Mouse (Mus musculus) thymus, adult 2 months (tissue): Measurements from ENCODE around the gene Hip1. TPM values are rescaled to one million over a fixed set of nuclear protein-coding genes. Genes with fewer than 3 reads are reported as not detected.

Experiments
- DNase-seq: peaks from one replicate; pipeline ENCODE4 v3.0.0; 2021
- H3K27ac ChIP-seq: fragments of 200-500 bp; 2 replicates; pipeline ENCODE4 v1.5.1; 2012; ENCODE audit warnings: low read length, control low read depth; ENCODE audit not compliant: control insufficient read depth, insufficient read depth
- H3K27me3 ChIP-seq: fragments of 200-500 bp; 2 replicates; pipeline ENCODE4 v1.6.1; 2012; ENCODE audit warnings: mild to moderate bottlenecking, low read length, moderate library complexity, mixed read lengths; ENCODE audit not compliant: control insufficient read depth, insufficient read depth
- H3K36me3 ChIP-seq: fragments of 200-500 bp; 2 replicates; pipeline ENCODE4 v1.6.1; 2012; ENCODE audit warnings: mild to moderate bottlenecking, low read length, moderate library complexity; ENCODE audit not compliant: control insufficient read depth, insufficient read depth
- H3K4me1 ChIP-seq: fragments of 200-500 bp; replicated peaks from 2 replicates; pipeline ENCODE4 v1.6.1; 2012; ENCODE audit warnings: low read length; ENCODE audit not compliant: control insufficient read depth, insufficient read depth
- H3K4me3 ChIP-seq: fragments of 200-500 bp; 2 replicates; pipeline ENCODE4 v1.5.1; 2012; ENCODE audit warnings: mild to moderate bottlenecking, low read length, control low read depth, moderate library complexity; ENCODE audit not compliant: control insufficient read depth, insufficient read depth
- CTCF ChIP-seq: fragments of 200-500 bp; IDR thresholded peaks from 2 replicates; pipeline ENCODE4 v1.5.1; 2012; ENCODE audit warnings: mild to moderate bottlenecking, control low read depth, low read length, moderate library complexity, borderline replicate concordance; ENCODE audit not compliant: control insufficient read depth, poor library complexity, insufficient read depth; ENCODE audit errors: extremely low read depth
- POLR2A ChIP-seq: fragments of 200-500 bp; IDR thresholded peaks from 2 replicates; pipeline ENCODE4 v1.6.1; 2012; ENCODE audit warnings: mild to moderate bottlenecking, low read length, control low read depth, moderate library complexity; ENCODE audit not compliant: control insufficient read depth, poor library complexity, insufficient read depth; ENCODE audit errors: extremely low read depth
- WGBS: fragments of 180-500 bp; shearing (Covaris S2); methylation state at CpG from one replicate; pipeline ENCODE4 v1.1.7; 2018; 5-methylcytosine and 5-hydroxymethylcytosine counted together
- polyA plus RNA-seq: library from polyadenylated mRNA; depleted of rRNA; stranded (reverse); fragments of >200 nt; gene quantifications from 2 replicates; pipeline ENCODE4 v1.2.3, GENCODE M21; 2012; rRNA removed

The Hip1 gene
- polyA plus RNA-seq, result 9.9 and 11.8 TPM in 2 replicates

GRCm38 (mm10) chr5:135544865-135545797 lies at the start of gene Hip1:
Gene Hip1 (minus strand): TSS chr5:135545120.
- peak within 1 kb of the TSS; percentile 80 for H3K4me3 ChIP-seq
- DNase-seq, result peak; percentile 98
- TF ChIP-seq CTCF (peak; percentile 32; the same call in 1 of the 2 replicates), POLR2A (no peak)
- peaks cover 10% of the 10 kb centered on the region for H3K4me1 ChIP-seq
- H3K36me3 ChIP-seq, result no peaks in the 10 kb centered on the region
- H3K27me3 ChIP-seq, result no peaks in the 10 kb centered on the region
- H3K27ac ChIP-seq, result no peak within 1 kb of the TSS
- under 1% methylated on average over 46 of the region's 46 CpGs for WGBS

- Histone ChIP-seq H3K4me1 (no peaks in the 10 kb centered on the region), H3K27me3 (no peaks in the 10 kb centered on the region), H3K27ac (no peak overlapping the region), H3K4me3 (no peak overlapping the region), H3K36me3 (no peaks in the 10 kb centered on the region)
- WGBS, result 89% methylated on average over 12 of the region's 12 CpGs
- TF ChIP-seq POLR2A (no peak), CTCF (no peak)
- no peak for DNase-seq
Measured at GRCm38 (mm10) chr5:135589996-135590784, 45.3 kb upstream of the Hip1 start.

GRCm38 (mm10) chr5:135587764-135588163 lies 42.8 kb upstream of the Hip1 start:
- Histone ChIP-seq H3K4me3 (no peak overlapping the region), H3K4me1 (no peaks in the 10 kb centered on the region), H3K27me3 (no peaks in the 10 kb centered on the region), H3K36me3 (no peaks in the 10 kb centered on the region), H3K27ac (no peak overlapping the region)
- WGBS, result 91% methylated on average over 4 of the region's 4 CpGs
- DNase-seq, result no peak
- TF ChIP-seq CTCF (no peak), POLR2A (no peak)

GRCm38 (mm10) chr5:135585691-135586090 lies 40.8 kb upstream of the Hip1 start:
- Histone ChIP-seq H3K27me3 (no peaks in the 10 kb centered on the region), H3K27ac (no peak overlapping the region), H3K36me3 (no peaks in the 10 kb centered on the region), H3K4me3 (no peak overlapping the region), H3K4me1 (no peaks in the 10 kb centered on the region)
- no peak for DNase-seq
- WGBS, result 95% methylated on average over 8 of the region's 8 CpGs
- TF ChIP-seq POLR2A (no peak), CTCF (no peak)

- WGBS, result 92% methylated on average over 4 of the region's 4 CpGs
- H3K27me3 ChIP-seq, result no peaks in the 10 kb centered on the region
- no peaks in the 10 kb centered on the region for H3K4me1 ChIP-seq
- H3K27ac ChIP-seq, result no peak overlapping the region
- no peak for TF ChIP-seq POLR2A
- DNase-seq, result no peak
- no peaks in the 10 kb centered on the region for H3K36me3 ChIP-seq
- H3K4me3 ChIP-seq, result no peak overlapping the region
Measured at GRCm38 (mm10) chr5:135582330-135582729, 37.4 kb upstream of the Hip1 start.

GRCm38 (mm10) chr5:135579331-135579751 lies 34.4 kb upstream of the Hip1 start:
- no peak overlapping the region for H3K4me3 ChIP-seq
- H3K36me3 ChIP-seq, result no peaks in the 10 kb centered on the region
- no peak for TF ChIP-seq CTCF
- no peak for TF ChIP-seq POLR2A
- DNase-seq, result no peak
- 94% methylated on average over 10 of the region's 10 CpGs for WGBS
- H3K27me3 ChIP-seq, result no peaks in the 10 kb centered on the region
- no peak overlapping the region for H3K27ac ChIP-seq
- no peaks in the 10 kb centered on the region for H3K4me1 ChIP-seq
